Mouse (Mus musculus) neural tube, embryonic 14.5 days (tissue): ENCODE measurements at regions not wholly inside any gene's neighbourhood (a gene's known extent, or its start where the extent isn't known, plus 50 kb on each side); places are given as distances from the start of the nearest gene placed in this dataset.

ENCODE experiments used
- ATAC-seq: fragments of 200-750 bp; cut with Nextera tagmentation; 2 replicates; pipeline ENCODE4 v1.8.0; 2017; ENCODE audit warnings: low read depth, mild to moderate bottlenecking, moderate TSS enrichment, moderate library complexity
- H3K27ac ChIP-seq: fragments of 300-500 bp; sonication (generic); 2 replicates; pipeline ENCODE4 v1.5.1; 2014; ENCODE audit warnings: low read depth, mild to moderate bottlenecking, control low read depth, low read length, moderate library complexity, mixed read lengths
- H3K27me3 ChIP-seq: fragments of 300-500 bp; sonication (generic); 2 replicates; pipeline ENCODE4 v1.6.1; 2014; ENCODE audit warnings: low read length; ENCODE audit not compliant: control insufficient read depth, insufficient read depth
- H3K36me3 ChIP-seq: fragments of 300-500 bp; sonication (generic); 2 replicates; pipeline ENCODE4 v1.6.1; 2014; ENCODE audit warnings: low read length, mixed read lengths; ENCODE audit not compliant: control insufficient read depth, insufficient read depth
- H3K4me1 ChIP-seq: fragments of 300-500 bp; sonication (generic); 2 replicates; pipeline ENCODE4 v1.6.1; 2014; ENCODE audit warnings: low read length; ENCODE audit not compliant: control insufficient read depth, insufficient read depth
- H3K4me2 ChIP-seq: fragments of 300-500 bp; sonication (generic); 2 replicates; pipeline ENCODE4 v1.6.1; 2014; ENCODE audit warnings: mild to moderate bottlenecking, low read depth, low read length, control low read depth
- H3K4me3 ChIP-seq: fragments of 300-500 bp; sonication (generic); 2 replicates; pipeline ENCODE4 v1.5.1; 2014; ENCODE audit warnings: low read depth, low read length, control low read depth, mixed read lengths
- H3K9ac ChIP-seq: fragments of 300-500 bp; sonication (generic); replicated peaks from 2 replicates; pipeline ENCODE4 v1.6.1; 2014; ENCODE audit warnings: low read depth, mild to moderate bottlenecking, control low read depth, low read length, mixed read lengths
- H3K9me3 ChIP-seq: fragments of 300-500 bp; sonication (generic); 2 replicates; pipeline ENCODE4 v1.6.1; 2016; ENCODE audit warnings: low read length; ENCODE audit not compliant: control insufficient read depth
- WGBS: fragments of 180-500 bp; shearing (Covaris S2); extraction: QIAGEN DNeasy Blood & Tissue Kit; methylation state at CpG from one replicate; pipeline ENCODE4 v1.1.7; 2014; 5-methylcytosine and 5-hydroxymethylcytosine counted together

DNA sequence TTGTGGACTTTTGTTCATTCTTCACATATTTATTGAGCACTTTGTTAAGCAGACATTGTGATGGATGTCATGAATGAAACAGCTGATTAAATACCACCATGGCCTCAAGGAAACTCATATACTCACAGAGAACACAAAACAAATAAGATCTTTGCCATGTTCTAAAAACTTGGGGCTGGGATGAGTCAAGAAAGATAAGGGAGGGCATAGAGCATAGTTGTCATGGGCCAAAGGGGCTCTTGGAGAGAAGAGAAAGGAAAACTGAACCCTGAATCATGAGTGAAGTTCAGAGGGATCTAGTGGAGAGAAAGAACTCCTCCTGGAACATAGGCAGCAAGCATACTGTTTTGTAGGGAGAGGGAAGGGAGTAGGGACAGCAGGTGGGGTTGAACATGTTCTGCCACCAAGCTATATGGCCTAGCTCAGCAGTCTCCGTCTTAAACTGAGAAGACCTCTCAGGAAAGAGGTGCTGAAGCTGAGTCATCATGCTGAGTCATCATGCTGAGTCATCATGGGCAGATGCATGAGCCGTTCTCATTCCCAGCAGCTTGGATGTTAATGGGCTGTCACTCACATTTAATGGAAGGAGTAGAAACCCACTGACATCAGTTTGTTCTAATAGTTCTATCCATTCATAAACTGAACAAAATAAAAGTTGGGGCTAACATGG is 69.6 kb downstream of the Cetn3 start:
- no peak overlapping the region for H3K9ac ChIP-seq
- ATAC-seq, result no peak
- H3K4me2 ChIP-seq, result no peak overlapping the region
- no peaks in the 10 kb centered on the region for H3K27me3 ChIP-seq
- H3K36me3 ChIP-seq, result no peaks in the 10 kb centered on the region
- H3K9me3 ChIP-seq, result no peaks in the 10 kb centered on the region
- H3K4me3 ChIP-seq, result no peak overlapping the region
- no peak overlapping the region for H3K27ac ChIP-seq
- H3K4me1 ChIP-seq, result no peaks in the 10 kb centered on the region
- WGBS, result 75% methylated on average over 2 of the region's 2 CpGs

DNA sequence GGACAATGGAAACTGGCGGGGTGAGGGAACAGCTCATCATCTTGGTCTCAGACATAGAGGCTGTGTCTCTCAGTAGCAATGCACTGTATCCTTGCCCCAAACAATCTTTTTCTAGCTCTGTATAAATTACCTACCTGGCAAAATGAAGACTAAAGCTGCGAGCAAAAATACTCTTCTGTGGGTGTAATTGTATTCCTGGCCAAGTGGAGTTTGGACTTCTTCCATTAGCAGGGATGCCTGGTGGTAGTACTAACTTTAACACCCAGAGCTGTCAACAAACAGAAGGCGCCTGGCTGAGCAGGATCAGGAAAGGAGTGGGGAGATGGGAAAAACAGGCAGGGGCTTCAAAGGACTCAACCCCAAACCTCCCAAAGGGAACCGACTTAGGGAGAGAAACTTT is 73.2 kb downstream of the Cetn3 start:
- Histone ChIP-seq H3K4me3 (no peak overlapping the region), H3K4me1 (no peaks in the 10 kb centered on the region), H3K9ac (no peak overlapping the region), H3K9me3 (no peaks in the 10 kb centered on the region), H3K27me3 (no peaks in the 10 kb centered on the region), H3K36me3 (no peaks in the 10 kb centered on the region), H3K27ac (no peak overlapping the region), H3K4me2 (no peak overlapping the region)
- ATAC-seq, result no peak
- whole genome bisulfite sequencing, result 72% methylated on average over 4 of the region's 4 CpGs

DNA sequence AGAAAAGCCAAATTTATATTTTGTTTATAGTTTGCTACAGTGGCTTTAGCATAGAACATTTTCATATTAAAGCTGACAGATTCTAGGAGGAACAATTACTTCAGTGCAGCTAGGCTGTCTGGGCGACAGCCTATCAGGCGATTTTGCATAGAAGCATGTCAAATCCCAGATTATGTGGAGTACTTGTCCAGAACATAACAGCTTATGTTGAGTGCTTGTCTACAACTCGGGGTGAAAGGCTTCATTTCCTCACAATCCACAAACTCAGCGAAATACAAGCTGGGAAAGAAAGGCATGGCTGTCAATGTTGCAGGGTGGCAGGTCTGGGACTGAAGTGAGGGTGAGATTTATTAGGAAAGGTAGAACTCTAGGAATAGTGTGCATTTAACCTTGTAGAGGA is 77.8 kb downstream of the Cetn3 start:
- Histone ChIP-seq H3K9me3 (no peaks in the 10 kb centered on the region), H3K27ac (no peak overlapping the region), H3K4me1 (no peaks in the 10 kb centered on the region), H3K36me3 (no peaks in the 10 kb centered on the region), H3K4me2 (no peak overlapping the region), H3K9ac (no peak overlapping the region), H3K27me3 (no peaks in the 10 kb centered on the region), H3K4me3 (no peak overlapping the region)
- no peak for ATAC-seq
- WGBS, result 85% methylated on average over 4 of the region's 4 CpGs

DNA sequence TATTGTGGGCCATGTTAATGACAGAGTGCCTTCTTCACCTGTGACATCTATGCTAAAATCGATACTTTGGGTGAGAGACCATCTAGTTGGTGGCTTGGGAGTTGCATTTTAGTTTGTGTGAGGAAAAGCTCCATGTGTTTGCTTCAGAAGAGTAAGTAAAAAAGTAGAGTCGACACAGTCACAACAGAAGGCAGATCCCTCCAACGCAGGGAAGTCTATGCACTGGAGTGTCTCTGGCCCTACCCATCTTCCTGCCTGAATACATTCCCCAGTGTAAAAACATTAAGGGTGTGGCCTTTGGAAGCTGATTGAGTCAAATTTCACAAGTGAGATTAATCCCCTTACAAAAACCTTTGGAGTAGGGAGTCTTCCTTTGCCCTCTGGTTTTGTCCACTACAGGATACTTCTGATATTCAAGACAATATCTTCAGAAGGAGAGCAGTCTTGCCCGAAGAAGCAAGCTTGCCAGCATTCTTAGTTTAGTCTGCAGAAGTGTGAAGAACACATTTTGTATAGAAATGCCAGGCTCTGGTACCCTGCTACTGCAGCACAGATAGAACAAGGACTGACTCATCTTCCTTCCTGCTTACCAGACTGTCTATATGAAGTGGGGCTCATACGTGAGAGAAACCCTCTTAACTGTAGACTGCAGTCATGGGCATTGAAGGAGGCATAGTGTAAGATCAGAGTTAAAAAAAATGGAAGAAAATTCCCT is 79.2 kb downstream of the Cetn3 start:
- no peaks in the 10 kb centered on the region for H3K27me3 ChIP-seq
- no peaks in the 10 kb centered on the region for H3K9me3 ChIP-seq
- no peaks in the 10 kb centered on the region for H3K36me3 ChIP-seq
- H3K27ac ChIP-seq, result no peak overlapping the region
- H3K4me1 ChIP-seq, result no peaks in the 10 kb centered on the region
- H3K9ac ChIP-seq, result no peak overlapping the region
- 94% methylated on average over 5 of the region's 5 CpGs for WGBS
- ATAC-seq, result no peak
- H3K4me2 ChIP-seq, result no peak overlapping the region
- H3K4me3 ChIP-seq, result no peak overlapping the region

DNA sequence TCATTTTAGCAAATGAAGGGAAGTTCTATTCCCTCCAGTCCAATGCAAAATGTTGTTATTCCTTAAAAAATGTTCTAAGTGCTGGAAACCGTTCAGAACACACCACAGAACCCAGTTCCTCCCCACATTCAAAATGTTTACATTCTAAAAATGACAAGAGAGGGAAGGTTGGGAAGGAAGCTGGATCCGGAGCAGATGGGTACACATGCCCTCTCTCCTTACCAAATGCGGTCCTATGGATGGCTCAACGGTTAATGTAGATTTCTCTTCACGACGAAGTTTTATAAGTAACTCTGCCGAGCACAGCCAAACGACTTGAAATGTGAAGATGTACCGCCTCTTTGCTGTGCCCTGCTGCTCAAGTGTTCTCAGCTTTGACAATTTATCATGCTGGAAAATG is 88.3 kb downstream of the Cetn3 start:
- Histone ChIP-seq H3K36me3 (no peaks in the 10 kb centered on the region), H3K27me3 (no peaks in the 10 kb centered on the region), H3K4me1 (no peaks in the 10 kb centered on the region), H3K4me2 (no peak overlapping the region), H3K4me3 (no peak overlapping the region), H3K9me3 (no peaks in the 10 kb centered on the region), H3K9ac (no peak overlapping the region), H3K27ac (no peak overlapping the region)
- ATAC-seq, result no peak
- WGBS, result 81% methylated on average over 9 of the region's 9 CpGs

- H3K36me3 ChIP-seq, result no peaks in the 10 kb centered on the region
- H3K9me3 ChIP-seq, result no peaks in the 10 kb centered on the region
- WGBS, result 30% methylated on average over 6 of the region's 6 CpGs
- no peak overlapping the region for H3K4me3 ChIP-seq
- no peaks in the 10 kb centered on the region for H3K27me3 ChIP-seq
- peaks cover 4% of the 10 kb centered on the region; the same call in 1 of the 2 replicates for H3K4me1 ChIP-seq
- no peak overlapping the region for H3K4me2 ChIP-seq
- peak; percentile 80 for ATAC-seq
- H3K9ac ChIP-seq, result no peak overlapping the region
- H3K27ac ChIP-seq, result no peak overlapping the region
These were observed 103.0 kb downstream of the Cetn3 start for GRCm38 (mm10) chr13:81885879-81886278.

DNA sequence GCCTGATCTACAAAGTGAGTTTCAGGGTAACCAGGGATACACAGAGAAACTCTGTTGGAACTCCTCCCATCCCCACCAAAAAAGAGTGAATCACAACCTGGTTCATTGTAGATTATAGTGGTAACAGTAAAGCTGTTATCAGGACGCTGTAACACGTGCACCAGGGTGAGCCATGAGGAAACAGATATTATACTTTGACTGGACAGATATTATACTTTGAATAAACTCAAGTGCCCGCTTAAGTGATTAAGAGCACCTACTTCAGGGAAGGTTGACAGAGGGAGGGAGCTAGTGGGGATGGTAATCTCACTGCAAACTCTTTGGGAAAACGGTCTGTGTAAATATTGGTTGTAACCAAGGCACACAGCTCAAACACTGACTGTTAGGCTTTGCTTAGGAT is 147.4 kb downstream of the Cetn3 start:
- H3K9me3 ChIP-seq, result no peaks in the 10 kb centered on the region
- H3K27me3 ChIP-seq, result no peaks in the 10 kb centered on the region
- H3K9ac ChIP-seq, result no peak overlapping the region
- no peak overlapping the region for H3K27ac ChIP-seq
- H3K4me2 ChIP-seq, result no peak overlapping the region
- H3K36me3 ChIP-seq, result no peaks in the 10 kb centered on the region
- 85% methylated on average over 4 of the region's 4 CpGs for WGBS
- ATAC-seq, result no peak
- H3K4me3 ChIP-seq, result no peak overlapping the region
- no peaks in the 10 kb centered on the region for H3K4me1 ChIP-seq

DNA sequence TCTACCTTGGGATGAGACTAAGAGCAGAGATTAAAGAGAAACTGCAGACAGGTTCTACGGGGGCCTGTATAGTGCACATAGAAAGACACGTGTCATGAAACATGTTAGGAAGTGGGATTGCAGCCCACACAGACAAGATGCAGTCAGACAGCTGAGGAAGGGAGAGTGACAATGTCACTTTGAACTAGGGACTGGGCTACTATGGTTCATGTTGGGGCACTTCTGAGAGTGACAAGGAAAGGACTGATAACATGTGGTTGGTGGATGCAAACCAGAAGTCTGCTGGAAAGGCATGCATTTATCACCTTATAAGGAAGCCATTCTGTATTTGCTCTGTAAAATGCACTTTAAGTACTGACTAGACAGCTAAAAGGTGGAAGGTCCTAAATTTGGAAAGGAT is 148.3 kb downstream of the Cetn3 start:
- Histone ChIP-seq H3K36me3 (no peaks in the 10 kb centered on the region), H3K27me3 (no peaks in the 10 kb centered on the region), H3K4me3 (no peak overlapping the region), H3K9me3 (no peaks in the 10 kb centered on the region), H3K4me2 (no peak overlapping the region), H3K27ac (no peak overlapping the region), H3K9ac (no peak overlapping the region), H3K4me1 (no peaks in the 10 kb centered on the region)
- ATAC-seq, result no peak
- 91% methylated on average over 2 of the region's 2 CpGs for WGBS

DNA sequence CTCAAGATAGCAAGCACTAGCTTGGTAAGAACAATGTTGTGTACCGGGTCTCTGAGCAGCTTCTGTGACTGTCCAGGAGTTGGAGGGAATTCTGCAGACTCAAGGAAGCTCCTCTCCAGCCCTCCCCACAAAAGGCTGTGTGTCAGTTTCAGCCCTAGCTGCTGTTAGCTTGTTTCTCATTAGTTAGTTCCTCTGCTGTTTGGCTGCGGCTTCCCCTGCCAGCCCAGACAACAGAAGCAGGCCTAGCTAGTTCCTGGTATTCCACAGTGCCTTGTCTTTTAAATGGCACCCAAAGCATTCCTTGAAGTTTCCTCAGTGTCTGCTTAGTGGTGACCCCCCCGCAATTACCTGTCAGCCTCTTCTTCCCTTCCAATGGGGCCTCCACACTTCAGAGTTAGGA is 154.2 kb downstream of the Cetn3 start:
- H3K9ac ChIP-seq, result no peak overlapping the region
- H3K4me2 ChIP-seq, result no peak overlapping the region
- no peak overlapping the region for H3K4me3 ChIP-seq
- no peak for ATAC-seq
- no peaks in the 10 kb centered on the region for H3K36me3 ChIP-seq
- no peaks in the 10 kb centered on the region for H3K9me3 ChIP-seq
- no peak overlapping the region for H3K27ac ChIP-seq
- 81% methylated on average over 3 of the region's 3 CpGs for WGBS
- H3K27me3 ChIP-seq, result no peaks in the 10 kb centered on the region
- no peaks in the 10 kb centered on the region for H3K4me1 ChIP-seq
